Comparison of ENCODE assay signal across 18 mouse cellular contexts in the genomic region with DNA sequence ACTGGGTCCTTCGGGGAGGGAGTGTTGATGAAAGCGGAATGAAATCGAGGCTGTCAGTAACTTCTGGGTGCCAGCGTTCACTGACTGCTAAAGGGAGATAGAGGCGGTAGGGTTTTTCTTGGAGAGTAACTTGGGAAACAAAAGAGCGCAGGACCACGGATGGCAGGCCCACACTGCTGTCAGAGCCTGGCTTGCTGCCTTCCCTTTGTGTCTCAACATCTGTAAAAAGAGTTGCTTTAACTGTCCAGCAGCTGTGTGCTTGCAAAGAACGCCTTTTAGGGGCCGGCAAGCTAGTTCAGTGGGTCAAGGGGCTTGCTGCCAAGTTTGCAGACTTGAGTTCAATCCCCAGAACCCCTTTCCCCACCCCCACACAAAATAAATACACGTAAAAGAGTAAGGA. TPM values are rescaled to one million over a fixed set of nuclear protein-coding genes. Genes with fewer than 3 reads are reported as not detected.
DNase-seq lines count a peak whose midpoint lies in the region; ATAC-seq and TF ChIP-seq lines count a peak whose summit lies in the region.
"Had no signal": no experiment of that assay in that cellular context is flagged by ENCODE, and none has a peak within 500 bp of the region (broad histone marks: within the 10 kb centered on the region; RNA-seq: fewer than 3 reads in every experiment).

No protein-coding gene starts in this region.

- no peaks in the 10 kb centered on the region for H3K36me3 ChIP-seq in hindbrain, embryonic 13.5 days
- no peaks in the 10 kb centered on the region for H3K36me3 ChIP-seq in hindbrain, postnatal 0 days (ENCODE audit: insufficient read depth, low read length)
- peaks cover 20% of the 10 kb centered on the region for H3K36me3 ChIP-seq in forebrain, embryonic 11.5 days (ENCODE audit: control insufficient read depth, insufficient read depth, low read length)
- peaks cover 44% of the 10 kb centered on the region for H3K36me3 ChIP-seq in limb, embryonic 12.5 days
- no peaks in the 10 kb centered on the region for H3K36me3 ChIP-seq in kidney, embryonic 15.5 days
- H3K36me3 ChIP-seq in intestine, embryonic 15.5 days: no peaks in the 10 kb centered on the region
- H3K36me3 ChIP-seq: G1E; limb, embryonic 15.5 days had no signal

- peak overlapping the region; percentile 36 for H3K4me2 ChIP-seq in hindbrain, embryonic 13.5 days
- no peak overlapping the region for H3K4me2 ChIP-seq in hindbrain, postnatal 0 days (ENCODE audit: low read depth, low read length)
- peak overlapping the region; percentile 85 for H3K4me2 ChIP-seq in forebrain, embryonic 11.5 days (ENCODE audit: low read depth, low read length, severe bottlenecking)
- H3K4me2 ChIP-seq in limb, embryonic 12.5 days: peak overlapping the region; percentile 20; the same call in 1 of the 2 replicates
- H3K4me2 ChIP-seq in kidney, embryonic 15.5 days: no peak overlapping the region
- no peak overlapping the region for H3K4me2 ChIP-seq in intestine, embryonic 15.5 days (replicated peaks)
- H3K4me2 ChIP-seq: limb, embryonic 15.5 days had no signal

- ATAC-seq in hindbrain, embryonic 13.5 days (ENCODE audit: low FRiP score): no peak
- ATAC-seq in hindbrain, postnatal 0 days: no peak
- ATAC-seq in forebrain, embryonic 11.5 days (replicated peaks; ENCODE audit: low FRiP score): no peak
- ATAC-seq in limb, embryonic 12.5 days (ENCODE audit: insufficient number of reproducible peaks, insufficient read depth, low FRiP score, low TSS enrichment, low read depth): no peak
- ATAC-seq in kidney, embryonic 15.5 days (replicated peaks; ENCODE audit: low FRiP score): no peak
- ATAC-seq in intestine, embryonic 15.5 days: no peak
- no peak for ATAC-seq in monocyte, adult 5-6 weeks (replicated peaks; ENCODE audit: insufficient number of reproducible peaks, low FRiP score, low TSS enrichment, poor library complexity, severe bottlenecking)

- 0 out of 2 replicates have a peak overlapping the region, but pooled peaks have one; percentile 37 for H3K27ac ChIP-seq in hindbrain, embryonic 13.5 days
- H3K27ac ChIP-seq in hindbrain, postnatal 0 days: no peak overlapping the region; the same call in 1 of the 2 replicates
- peak overlapping the region; percentile 64 for H3K27ac ChIP-seq in forebrain, embryonic 11.5 days (ENCODE audit: low read depth, low read length)
- H3K27ac ChIP-seq in limb, embryonic 12.5 days: peak overlapping the region; percentile 24; the same call in 1 of the 2 replicates
- H3K27ac ChIP-seq in kidney, embryonic 15.5 days: no peak overlapping the region
- no peak overlapping the region for H3K27ac ChIP-seq in intestine, embryonic 15.5 days
- H3K27ac ChIP-seq: heart, adult 2 months; limb, embryonic 15.5 days; macrophage had no signal

- H3K9me3 ChIP-seq in hindbrain, embryonic 13.5 days: no peaks in the 10 kb centered on the region
- no peaks in the 10 kb centered on the region for H3K9me3 ChIP-seq in hindbrain, postnatal 0 days (ENCODE audit: low read length)
- no peaks in the 10 kb centered on the region for H3K9me3 ChIP-seq in forebrain, embryonic 11.5 days (ENCODE audit: control insufficient read depth, low read length)
- H3K9me3 ChIP-seq in limb, embryonic 12.5 days: no peaks in the 10 kb centered on the region
- no peaks in the 10 kb centered on the region for H3K9me3 ChIP-seq in kidney, embryonic 15.5 days (replicated peaks)
- no peaks in the 10 kb centered on the region for H3K9me3 ChIP-seq in intestine, embryonic 15.5 days
- H3K9me3 ChIP-seq: limb, embryonic 15.5 days had no signal

- H3K4me3 ChIP-seq in hindbrain, embryonic 13.5 days: no peak overlapping the region
- H3K4me3 ChIP-seq in hindbrain, postnatal 0 days (ENCODE audit: low read length): no peak overlapping the region
- peak overlapping the region; percentile 93 for H3K4me3 ChIP-seq in forebrain, embryonic 11.5 days (ENCODE audit: low read depth, low read length)
- 0 out of 2 replicates have a peak overlapping the region, but pooled peaks have one; percentile 3 for H3K4me3 ChIP-seq in limb, embryonic 12.5 days (replicated peaks)
- no peak overlapping the region for H3K4me3 ChIP-seq in kidney, embryonic 15.5 days (replicated peaks)
- H3K4me3 ChIP-seq in intestine, embryonic 15.5 days (replicated peaks): no peak overlapping the region
- H3K4me3 ChIP-seq: heart, adult 2 months; limb, embryonic 15.5 days had no signal

- H3K4me1 ChIP-seq in hindbrain, embryonic 13.5 days (replicated peaks): peaks cover 24% of the 10 kb centered on the region
- no peaks in the 10 kb centered on the region for H3K4me1 ChIP-seq in hindbrain, postnatal 0 days (ENCODE audit: insufficient read depth, low read length)
- H3K4me1 ChIP-seq in forebrain, embryonic 11.5 days (replicated peaks; ENCODE audit: control insufficient read depth, insufficient read depth, low read length): peaks cover 19% of the 10 kb centered on the region
- H3K4me1 ChIP-seq in limb, embryonic 12.5 days (replicated peaks): peaks cover 48% of the 10 kb centered on the region
- H3K4me1 ChIP-seq in kidney, embryonic 15.5 days: peaks cover 17% of the 10 kb centered on the region
- peaks cover 5% of the 10 kb centered on the region; the same call in 1 of the 2 replicates for H3K4me1 ChIP-seq in intestine, embryonic 15.5 days (replicated peaks)

- 1% methylated on average over 10 of the region's 10 CpGs for WGBS in hindbrain, embryonic 13.5 days
- WGBS in hindbrain, postnatal 0 days: 8% methylated on average over 10 of the region's 10 CpGs
- 8% methylated on average over 10 of the region's 10 CpGs for WGBS in forebrain, embryonic 11.5 days
- 14% methylated on average over 10 of the region's 10 CpGs for WGBS in limb, embryonic 12.5 days
- WGBS in kidney, embryonic 15.5 days: 1% methylated on average over 10 of the region's 10 CpGs
- 1% methylated on average over 10 of the region's 10 CpGs for WGBS in intestine, embryonic 15.5 days

- no peak for TF ChIP-seq CTCF in hindbrain, postnatal 0 days (IDR thresholded peaks at IDR 0.05; ENCODE audit: low read depth)

- no peak overlapping the region for H3K9ac ChIP-seq in hindbrain, embryonic 13.5 days
- H3K9ac ChIP-seq in hindbrain, postnatal 0 days (replicated peaks; ENCODE audit: low read length): no peak overlapping the region
- peak overlapping the region; percentile 99 for H3K9ac ChIP-seq in forebrain, embryonic 11.5 days (ENCODE audit: low read length)
- H3K9ac ChIP-seq in limb, embryonic 12.5 days (replicated peaks): 0 out of 2 replicates have a peak overlapping the region, but pooled peaks have one; percentile 19
- H3K9ac ChIP-seq in kidney, embryonic 15.5 days: no peak overlapping the region
- no peak overlapping the region for H3K9ac ChIP-seq in intestine, embryonic 15.5 days
- H3K9ac ChIP-seq: limb, embryonic 15.5 days had no signal

- DNase-seq in hindbrain, postnatal 0 days (ENCODE audit: low spot score): no peak
- peak; percentile 60 for DNase-seq in Muller cell, postnatal 12 days (ENCODE audit: inconsistent ontology term)
- no peak for DNase-seq in forebrain, embryonic 11.5 days (ENCODE audit: low spot score)
- DNase-seq: cerebellum, adult 9-11 months; heart, adult 2 months; heart, postnatal 14 days; kidney, adult 9 months; layer of hippocampus, adult 9-11 months; thymus, postnatal 14 days had no signal

- H3K27me3 ChIP-seq in hindbrain, embryonic 13.5 days: peaks cover 96% of the 10 kb centered on the region
- peaks cover 71% of the 10 kb centered on the region for H3K27me3 ChIP-seq in hindbrain, postnatal 0 days (ENCODE audit: insufficient read depth, low read length)
- peaks cover 10% of the 10 kb centered on the region for H3K27me3 ChIP-seq in forebrain, embryonic 11.5 days (ENCODE audit: control insufficient read depth, insufficient read depth, low read length)
- peaks cover 74% of the 10 kb centered on the region for H3K27me3 ChIP-seq in limb, embryonic 12.5 days
- peaks cover 100% of the 10 kb centered on the region for H3K27me3 ChIP-seq in kidney, embryonic 15.5 days
- H3K27me3 ChIP-seq in intestine, embryonic 15.5 days (replicated peaks): peaks cover 94% of the 10 kb centered on the region

RNA-seq across cellular contexts. Expression of gene Lhx2, which starts 20.1 kb away (rescaled TPM):
- polyA plus RNA-seq in hindbrain, embryonic 13.5 days (2015; fragmentation: Nextera tagmentation; extraction: Ambion mirVana): 22.1 and 23.6 TPM in 2 replicates
- total RNA-seq in hindbrain, postnatal 0 days (2014; rRNA removed): 22.2 and 33.2 TPM in 2 replicates
- 4.6 and 7.3 TPM in 2 replicates for polyA plus RNA-seq in hindbrain, postnatal 0 days (2015; fragmentation: Nextera tagmentation; extraction: Ambion mirVana)
- polyA plus RNA-seq in forebrain, embryonic 11.5 days (2014; fragmentation: Nextera tagmentation; extraction: Ambion mirVana): 175 and 195 TPM in 2 replicates
- 36.9 and 42.7 TPM in 2 replicates for polyA plus RNA-seq in limb, embryonic 12.5 days (2016; fragmentation: Nextera tagmentation; extraction: Ambion mirVana)
- polyA plus RNA-seq in kidney, embryonic 15.5 days (2015; fragmentation: Nextera tagmentation; extraction: Ambion mirVana): 0.10 TPM in 1 of 2 replicates, not detected in the other
- 0.09 and 0.44 TPM in 2 replicates for polyA plus RNA-seq in intestine, embryonic 15.5 days (2015; fragmentation: Nextera tagmentation; extraction: Ambion mirVana)
- not detected in 3 replicates for total RNA-seq in monocyte, adult 5-6 weeks (2017)
- total RNA-seq: heart, adult 2 months had no signal
- polyA plus RNA-seq: heart, adult 2 months; stomach, embryonic 14.5 days had no signal

Comparison
In these comparisons a context has a peak if more than half of its experiments do, and no peak if none do; other contexts are left out.
1. H3K27ac ChIP-seq: peak in hindbrain, embryonic 13.5 days (single experiment), forebrain, embryonic 11.5 days (single experiment) and limb, embryonic 12.5 days (single experiment); none in hindbrain, postnatal 0 days (single experiment), kidney, embryonic 15.5 days (single experiment) and intestine, embryonic 15.5 days (single experiment).
2. H3K4me2 ChIP-seq: peak in hindbrain, embryonic 13.5 days (single experiment), forebrain, embryonic 11.5 days (single experiment) and limb, embryonic 12.5 days (single experiment); none in hindbrain, postnatal 0 days (single experiment), kidney, embryonic 15.5 days (single experiment) and intestine, embryonic 15.5 days (single experiment).
3. H3K4me3 ChIP-seq: peak in forebrain, embryonic 11.5 days (single experiment) and limb, embryonic 12.5 days (single experiment); none in hindbrain, embryonic 13.5 days (single experiment), hindbrain, postnatal 0 days (single experiment), kidney, embryonic 15.5 days (single experiment) and intestine, embryonic 15.5 days (single experiment).
4. H3K9ac ChIP-seq: peak in forebrain, embryonic 11.5 days (single experiment) and limb, embryonic 12.5 days (single experiment); none in hindbrain, embryonic 13.5 days (single experiment), hindbrain, postnatal 0 days (single experiment), kidney, embryonic 15.5 days (single experiment) and intestine, embryonic 15.5 days (single experiment).